Mouse (Mus musculus) urinary bladder, postnatal 10 days (tissue): ENCODE results near the gene Gm20741.

Experiments
- DNase-seq: peaks from one replicate; pipeline ENCODE4 v3.0.0; 2022; ENCODE audit warnings: low spot score

The Gm20741 gene

GRCm38 (mm10) chr16:88811827-88812226 is at the start of gene Gm20741:
TSS of gene Gm20741 (minus strand) at chr16:88812220.
- no peak for DNase-seq

- DNase-seq, result no peak
These were observed 39.4 kb upstream of the Gm20741 start for GRCm38 (mm10) chr16:88851450-88851849.

GRCm38 (mm10) chr16:88848558-88848957 is 36.5 kb upstream of the Gm20741 start:
- DNase-seq, result no peak

GRCm38 (mm10) chr16:88847363-88847762 is 35.3 kb upstream of the Gm20741 start:
- DNase-seq, result no peak

- DNase-seq, result no peak
These were observed 15.0 kb upstream of the Gm20741 start for GRCm38 (mm10) chr16:88826978-88827377.

- DNase-seq, result no peak
These were observed 14.2 kb upstream of the Gm20741 start, which contains the start of gene Krtap14 for GRCm38 (mm10) chr16:88826095-88826652. TSS of gene Krtap14 (minus strand) at chr16:88826145.

- no peak for DNase-seq
These were observed 11.7 kb upstream of the Gm20741 start for GRCm38 (mm10) chr16:88823736-88824135.

GRCm38 (mm10) chr16:88820066-88820465 is 8.0 kb upstream of the Gm20741 start, which contains the start of gene Krtap15:
TSS of gene Krtap15 (plus strand) at chr16:88820215.
- no peak for DNase-seq

GRCm38 (mm10) chr16:88786786-88787185 is 25.2 kb downstream of the Gm20741 start:
- no peak for DNase-seq

- DNase-seq, result no peak
These were observed 34.4 kb downstream of the Gm20741 start, which contains the start of gene Gm5965 for GRCm38 (mm10) chr16:88777596-88777995. TSS of gene Gm5965 (plus strand) at chr16:88777896.

GRCm38 (mm10) chr16:88774106-88774505 is 37.9 kb downstream of the Gm20741 start, which contains the start of gene 2310057N15Rik:
TSS of gene 2310057N15Rik (minus strand) at chr16:88774206.
- DNase-seq, result no peak
